Mouse (Mus musculus) E14TG2a.4 (cell line): Measurements from ENCODE around the gene Tsga10ip.

Experiments
- H3K27me3 ChIP-seq: 2 replicates; pipeline ENCODE4 v1.6.1; 2014; ENCODE audit warnings: low read length, control low read depth; ENCODE audit not compliant: insufficient read depth
- H3K36me3 ChIP-seq: 2 replicates; pipeline ENCODE4 v1.6.1; 2014; ENCODE audit warnings: low read length, control low read depth; ENCODE audit not compliant: insufficient read depth
- H3K4me1 ChIP-seq: replicated peaks from 2 replicates; pipeline ENCODE4 v1.6.1; 2014; ENCODE audit warnings: low read depth, low read length, control low read depth
- H3K4me3 ChIP-seq: replicated peaks from 2 replicates; pipeline ENCODE4 v1.5.1; 2014; ENCODE audit warnings: mild to moderate bottlenecking, low read length
- H3K9me3 ChIP-seq: 2 replicates; pipeline ENCODE4 v1.6.1; 2014; ENCODE audit warnings: low read length, control low read depth
- CTCF ChIP-seq: conservative IDR thresholded peaks from 2 replicates; pipeline ENCODE4 v1.5.1; 2014; ENCODE audit warnings: low read length
- NANOG ChIP-seq: IDR thresholded peaks from 2 replicates; pipeline ENCODE4 v1.6.1; 2014; ENCODE audit warnings: borderline replicate concordance, low read length, mixed read lengths
- POU5F1 ChIP-seq: IDR thresholded peaks from 2 replicates; pipeline ENCODE4 v1.6.1; 2014; ENCODE audit warnings: low read length, borderline replicate concordance

Tsga10ip gene

DNA sequence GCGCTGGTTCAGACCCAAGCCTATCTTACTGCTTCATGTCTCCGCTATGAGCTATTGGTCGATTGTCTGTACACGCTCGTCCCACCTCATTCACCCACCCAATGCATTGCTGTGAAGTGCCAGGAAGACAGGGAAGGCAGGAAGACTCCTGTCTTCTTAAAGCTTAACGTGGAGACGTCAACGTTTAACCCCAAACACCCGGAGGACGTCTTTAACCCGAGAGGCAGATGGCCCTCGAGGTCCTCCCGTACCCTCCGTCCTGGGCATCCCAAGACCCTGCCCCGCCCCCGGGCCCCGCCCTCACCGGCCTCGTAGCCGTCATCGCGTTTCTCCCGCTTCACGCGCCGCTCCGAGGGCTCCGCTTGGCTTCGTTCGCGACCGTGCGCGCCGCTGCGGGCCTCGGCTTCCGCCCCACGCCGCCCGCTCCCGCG lies 14.3 kb downstream of the Tsga10ip start:
- Histone ChIP-seq H3K4me1 (peaks cover 80% of the 10 kb centered on the region), H3K9me3 (no peaks in the 10 kb centered on the region), H3K36me3 (peaks cover 61% of the 10 kb centered on the region), H3K27me3 (no peaks in the 10 kb centered on the region), H3K4me3 (peak overlapping the region; percentile 98)
- TF ChIP-seq NANOG, result no peak
- TF ChIP-seq POU5F1, result no peak
- no peak for TF ChIP-seq CTCF

- Histone ChIP-seq H3K4me1 (peaks cover 66% of the 10 kb centered on the region), H3K36me3 (peaks cover 74% of the 10 kb centered on the region), H3K9me3 (no peaks in the 10 kb centered on the region), H3K4me3 (no peak overlapping the region), H3K27me3 (no peaks in the 10 kb centered on the region)
- no peak for TF ChIP-seq POU5F1
- no peak for TF ChIP-seq NANOG
- TF ChIP-seq CTCF, result no peak
Measured at GRCm38 (mm10) chr19:5384715-5385114, 17.6 kb downstream of the Tsga10ip start.

- Histone ChIP-seq H3K27me3 (no peaks in the 10 kb centered on the region), H3K36me3 (peaks cover 88% of the 10 kb centered on the region), H3K9me3 (no peaks in the 10 kb centered on the region), H3K4me1 (peaks cover 64% of the 10 kb centered on the region), H3K4me3 (no peak overlapping the region)
- no peak for TF ChIP-seq NANOG
- no peak for TF ChIP-seq POU5F1
- TF ChIP-seq CTCF, result no peak
Measured at GRCm38 (mm10) chr19:5383326-5383725, 19.0 kb downstream of the Tsga10ip start.

DNA sequence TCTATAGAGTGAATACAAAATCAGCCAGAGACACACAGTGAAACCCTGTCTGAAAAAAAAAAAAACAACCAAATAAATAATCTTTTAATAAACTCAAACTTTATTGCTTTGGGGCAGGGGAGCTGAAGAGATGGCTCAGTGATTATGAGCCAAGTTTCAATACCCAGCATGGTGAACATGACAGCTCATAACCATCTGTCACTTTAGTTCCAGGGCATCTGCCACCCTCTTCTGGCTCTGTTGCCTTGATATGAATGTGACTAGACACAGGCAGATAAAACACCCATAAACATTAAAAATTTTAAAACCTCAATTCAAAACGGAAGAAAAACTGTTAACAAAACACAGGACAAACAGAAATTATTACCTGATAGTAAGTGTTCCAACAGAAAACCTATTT lies 24.9 kb downstream of the Tsga10ip start:
- Histone ChIP-seq H3K4me3 (no peak overlapping the region), H3K4me1 (peaks cover 36% of the 10 kb centered on the region), H3K9me3 (no peaks in the 10 kb centered on the region), H3K36me3 (peaks cover 69% of the 10 kb centered on the region), H3K27me3 (no peaks in the 10 kb centered on the region)
- no peak for TF ChIP-seq NANOG
- TF ChIP-seq POU5F1, result no peak

- H3K27me3 ChIP-seq, result no peaks in the 10 kb centered on the region
- peaks cover 31% of the 10 kb centered on the region for H3K4me1 ChIP-seq
- no peak overlapping the region for H3K4me3 ChIP-seq
- peaks cover 68% of the 10 kb centered on the region for H3K36me3 ChIP-seq
- TF ChIP-seq CTCF (no peak), POU5F1 (no peak), NANOG (no peak)
- H3K9me3 ChIP-seq, result no peaks in the 10 kb centered on the region
Measured at GRCm38 (mm10) chr19:5374748-5375147, 27.6 kb downstream of the Tsga10ip start.

GRCm38 (mm10) chr19:5374177-5374576 lies 28.1 kb downstream of the Tsga10ip start:
- H3K9me3 ChIP-seq, result no peaks in the 10 kb centered on the region
- no peaks in the 10 kb centered on the region for H3K27me3 ChIP-seq
- no peak overlapping the region for H3K4me3 ChIP-seq
- peaks cover 68% of the 10 kb centered on the region for H3K36me3 ChIP-seq
- H3K4me1 ChIP-seq, result peaks cover 35% of the 10 kb centered on the region
- no peak for TF ChIP-seq CTCF
- TF ChIP-seq POU5F1, result no peak
- TF ChIP-seq NANOG, result no peak

GRCm38 (mm10) chr19:5372724-5373123 lies 29.6 kb downstream of the Tsga10ip start:
- no peaks in the 10 kb centered on the region for H3K9me3 ChIP-seq
- peaks cover 47% of the 10 kb centered on the region for H3K4me1 ChIP-seq
- TF ChIP-seq NANOG (no peak), CTCF (no peak), POU5F1 (no peak)
- no peak overlapping the region for H3K4me3 ChIP-seq
- peaks cover 67% of the 10 kb centered on the region for H3K36me3 ChIP-seq
- H3K27me3 ChIP-seq, result no peaks in the 10 kb centered on the region

GRCm38 (mm10) chr19:5370932-5371331 lies 31.4 kb downstream of the Tsga10ip start:
- Histone ChIP-seq H3K9me3 (no peaks in the 10 kb centered on the region), H3K4me1 (peaks cover 48% of the 10 kb centered on the region), H3K36me3 (peaks cover 63% of the 10 kb centered on the region), H3K27me3 (no peaks in the 10 kb centered on the region), H3K4me3 (no peak overlapping the region)
- TF ChIP-seq NANOG, result no peak
- TF ChIP-seq POU5F1, result no peak
- peak; percentile 40 for TF ChIP-seq CTCF

DNA sequence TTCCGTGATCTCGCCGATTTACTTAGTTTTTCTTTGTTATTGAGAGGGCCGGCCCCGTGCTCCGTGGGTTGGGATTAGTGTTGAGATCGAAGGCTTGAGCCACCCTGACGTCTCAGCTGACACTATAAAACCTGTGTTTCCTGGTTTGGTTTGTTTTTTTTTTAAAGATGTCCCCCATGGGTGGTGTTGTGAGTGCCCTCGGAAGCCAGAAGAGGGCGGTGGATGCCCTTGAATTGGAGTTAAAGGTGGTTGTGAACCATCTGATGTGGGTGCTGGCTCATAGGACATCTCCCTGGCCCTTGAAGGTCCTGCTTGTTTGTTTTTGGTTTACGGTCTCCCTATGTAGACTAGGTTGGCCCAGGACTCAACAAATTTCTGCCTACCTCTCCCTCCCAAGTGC lies 34.9 kb downstream of the Tsga10ip start:
- peaks cover 74% of the 10 kb centered on the region for H3K36me3 ChIP-seq
- no peaks in the 10 kb centered on the region for H3K9me3 ChIP-seq
- H3K4me3 ChIP-seq, result peak overlapping the region; percentile 99
- peaks cover 63% of the 10 kb centered on the region for H3K4me1 ChIP-seq
- TF ChIP-seq NANOG (no peak), CTCF (0 out of 2 replicates have a peak, but pooled peaks have one; percentile 19)
- H3K27me3 ChIP-seq, result no peaks in the 10 kb centered on the region

- H3K27me3 ChIP-seq, result no peaks in the 10 kb centered on the region
- no peak for TF ChIP-seq CTCF
- TF ChIP-seq NANOG, result no peak
- TF ChIP-seq POU5F1, result no peak
- peaks cover 67% of the 10 kb centered on the region for H3K4me1 ChIP-seq
- H3K9me3 ChIP-seq, result no peaks in the 10 kb centered on the region
- peak within 1 kb of the TSS; percentile 99 for H3K4me3 ChIP-seq
- H3K36me3 ChIP-seq, result peaks cover 69% of the 10 kb centered on the region
Measured at GRCm38 (mm10) chr19:5367053-5367359, 35.3 kb downstream of the Tsga10ip start, which contains the start of gene Banf1. TSS of gene Banf1 (minus strand) at chr19:5367168.
